Mouse (Mus musculus) ES-E14 (cell line): Measurements from ENCODE around the gene Stat4.

ENCODE experiments used
- HCFC1 ChIP-seq: IDR thresholded peaks from 2 replicates; pipeline ENCODE4 v1.6.1; 2012; ENCODE audit warnings: low read length, inconsistent platforms, borderline replicate concordance; ENCODE audit not compliant: insufficient read depth
- MAFK ChIP-seq: IDR thresholded peaks from 2 replicates; pipeline ENCODE4 v1.6.1; 2014; ENCODE audit warnings: mild to moderate bottlenecking, low read depth, low read length, inconsistent platforms; ENCODE audit not compliant: insufficient read depth
- ZC3H11A ChIP-seq: IDR thresholded peaks from 2 replicates; pipeline ENCODE4 v1.6.1; 2012; ENCODE audit warnings: low read depth, mild to moderate bottlenecking, inconsistent platforms, low read length, borderline replicate concordance
- ZNF384 ChIP-seq: IDR thresholded peaks from 2 replicates; pipeline ENCODE4 v1.6.1; 2012; ENCODE audit warnings: low read depth, low read length, inconsistent platforms

DNA sequence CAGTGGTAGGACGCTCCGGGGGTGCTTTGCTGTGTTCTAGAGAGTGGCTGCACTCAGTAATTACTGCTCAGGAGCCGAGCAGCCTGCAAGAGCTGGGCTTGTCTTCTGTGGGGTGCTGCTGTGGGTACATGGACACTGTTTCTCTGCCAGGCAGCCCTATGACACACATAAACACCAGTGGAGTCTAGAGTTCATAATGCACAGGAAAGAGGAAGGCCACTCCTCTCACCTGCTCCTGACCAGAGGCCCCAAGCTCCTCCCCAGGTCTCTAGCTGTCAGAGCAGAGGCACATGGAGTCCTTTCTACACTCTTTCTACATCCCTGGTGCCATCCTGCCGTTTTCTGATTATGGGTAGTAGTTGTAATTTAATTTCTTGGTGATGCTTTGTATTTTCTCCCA lies 155.2 kb downstream of the Stat4 start:
- no peak for TF ChIP-seq ZC3H11A
- no peak for TF ChIP-seq ZNF384
- TF ChIP-seq MAFK: no peak
- no peak for TF ChIP-seq HCFC1
